Mouse (Mus musculus): Measurements from ENCODE around the gene Eps8. TPM values are rescaled to one million over a fixed set of nuclear protein-coding genes. Genes with fewer than 3 reads are reported as not detected.

The Eps8 gene
- polyA plus RNA-seq, 1 experiment from 2014 or later: 45.1 TPM

DNA sequence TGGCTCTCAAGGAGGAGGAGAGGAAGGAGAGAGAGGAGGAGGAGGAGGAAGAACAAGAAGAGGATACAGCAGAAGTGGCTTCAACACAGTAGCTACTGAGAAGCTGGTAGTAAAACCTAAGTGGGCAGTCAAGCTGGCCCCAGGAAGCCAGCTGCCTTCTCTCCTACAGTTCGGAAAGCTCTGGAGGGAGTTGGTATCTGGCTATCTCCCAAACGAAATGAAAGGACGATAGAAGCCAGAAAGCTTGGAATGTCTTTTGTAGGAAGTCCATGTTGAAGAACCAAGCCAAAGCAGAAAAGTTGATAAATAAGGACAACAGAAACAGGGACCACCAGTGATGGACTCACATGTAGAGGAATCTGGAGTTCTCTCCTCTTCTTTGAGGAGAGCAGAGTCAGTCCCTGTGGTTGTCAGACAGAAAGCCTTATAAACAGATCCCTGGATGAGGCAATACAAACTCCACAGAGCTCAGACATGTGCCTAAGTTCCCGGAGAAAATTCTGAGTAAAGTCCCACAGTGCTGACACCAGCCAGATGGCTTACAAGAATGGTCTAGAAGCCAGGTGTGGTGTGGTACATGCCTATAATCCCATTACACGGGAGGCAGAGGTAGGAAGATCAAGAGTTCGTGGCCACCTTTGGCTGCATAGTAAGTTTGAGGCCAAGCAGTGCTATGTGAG is 73.2 kb downstream of the Eps8 start:
- TF ChIP-seq CTCF (IDR thresholded peaks at IDR 0.05; ENCODE audit: low read depth): no peak
- H3K4me2 ChIP-seq (ENCODE audit: low read length): no peak overlapping the region
- H3K4me3 ChIP-seq (replicated peaks; ENCODE audit: low read depth, low read length): no peak overlapping the region
- no peaks in the 10 kb centered on the region for H3K27me3 ChIP-seq (ENCODE audit: insufficient read depth, low read length)
- 76% methylated on average over 6 of the region's 6 CpGs for WGBS
- DNase-seq (ENCODE audit: low spot score): no peak
- no peaks in the 10 kb centered on the region for H3K4me1 ChIP-seq (replicated peaks; ENCODE audit: insufficient read depth, low read length)
- no peaks in the 10 kb centered on the region for H3K9me3 ChIP-seq (replicated peaks; ENCODE audit: low read length)
- no peak overlapping the region for H3K27ac ChIP-seq
- H3K9ac ChIP-seq (ENCODE audit: low read depth, low read length): no peak overlapping the region
- no peak for ATAC-seq (replicated peaks; ENCODE audit: low FRiP score, low read depth)
- H3K36me3 ChIP-seq (ENCODE audit: insufficient read depth, low read length): no peaks in the 10 kb centered on the region

DNA sequence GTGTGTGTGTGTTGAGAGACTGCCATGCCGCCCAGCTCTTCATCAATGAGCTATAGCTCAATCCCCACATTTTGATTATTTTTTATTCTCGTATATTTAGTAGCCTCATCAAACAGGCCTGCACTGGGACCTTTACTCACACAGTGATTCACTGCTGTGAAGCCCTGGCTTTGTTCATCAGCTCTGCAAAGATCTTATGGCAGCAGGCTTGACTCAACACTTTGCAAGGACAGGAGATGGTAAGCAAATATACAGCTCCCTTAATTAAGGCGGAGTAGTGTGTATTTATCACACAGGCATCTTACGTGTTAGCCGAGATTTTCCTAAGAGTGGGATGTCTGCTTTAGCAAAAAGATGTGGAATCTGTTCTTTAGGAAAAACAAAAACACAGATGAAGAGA is 74.2 kb downstream of the Eps8 start:
- H3K4me3 ChIP-seq (replicated peaks; ENCODE audit: low read depth, low read length): no peak overlapping the region
- WGBS: 85% methylated on average over 5 of the region's 5 CpGs
- no peak overlapping the region for H3K27ac ChIP-seq
- H3K27me3 ChIP-seq (ENCODE audit: insufficient read depth, low read length): no peaks in the 10 kb centered on the region
- no peak overlapping the region for H3K4me2 ChIP-seq (ENCODE audit: low read length)
- no peak overlapping the region for H3K9ac ChIP-seq (ENCODE audit: low read depth, low read length)
- ATAC-seq (replicated peaks; ENCODE audit: low FRiP score, low read depth): no peak
- no peaks in the 10 kb centered on the region for H3K36me3 ChIP-seq (ENCODE audit: insufficient read depth, low read length)
- no peak for DNase-seq (ENCODE audit: low spot score)
- no peaks in the 10 kb centered on the region for H3K4me1 ChIP-seq (replicated peaks; ENCODE audit: insufficient read depth, low read length)
- H3K9me3 ChIP-seq (replicated peaks; ENCODE audit: low read length): no peaks in the 10 kb centered on the region
- TF ChIP-seq CTCF (IDR thresholded peaks at IDR 0.05; ENCODE audit: low read depth): no peak

DNA sequence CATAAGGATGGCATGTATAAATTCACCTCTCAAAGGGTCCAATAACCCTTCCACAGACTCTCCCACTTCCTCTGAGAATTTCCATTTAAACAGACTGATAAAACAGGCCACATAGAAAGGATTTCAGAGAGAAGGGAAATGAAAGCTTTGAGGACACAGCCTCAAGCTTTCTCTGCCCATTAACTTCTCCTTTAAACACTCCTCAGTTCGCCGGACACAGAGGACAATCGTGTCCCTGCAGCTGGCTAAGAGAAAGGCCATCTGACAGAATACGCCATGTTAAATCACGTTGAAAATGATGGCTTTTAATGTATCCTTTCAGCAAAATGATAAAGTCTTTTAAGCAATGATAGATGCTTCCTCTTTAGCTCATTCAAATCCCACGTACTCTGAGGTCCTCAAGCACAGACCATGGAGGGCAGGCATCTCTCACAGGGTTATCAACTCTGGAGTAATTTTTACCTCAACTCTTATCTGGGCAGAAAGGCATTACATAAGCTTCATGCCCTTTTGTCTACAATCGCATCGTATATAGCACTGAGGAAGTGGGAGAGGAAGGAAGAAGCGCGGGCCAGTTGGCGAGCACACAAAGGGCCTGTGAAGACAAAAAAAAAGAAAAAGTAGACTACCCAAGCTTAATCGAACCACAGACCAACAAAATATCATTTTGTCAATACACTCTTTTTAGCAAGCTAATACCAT is 77.9 kb downstream of the Eps8 start:
- Histone ChIP-seq H3K36me3 (ENCODE audit: insufficient read depth, low read length) (no peaks in the 10 kb centered on the region), H3K27ac (no peak overlapping the region), H3K4me1 (replicated peaks; ENCODE audit: insufficient read depth, low read length) (no peaks in the 10 kb centered on the region), H3K4me2 (ENCODE audit: low read length) (no peak overlapping the region), H3K9ac (ENCODE audit: low read depth, low read length) (no peak overlapping the region), H3K9me3 (replicated peaks; ENCODE audit: low read length) (no peaks in the 10 kb centered on the region), H3K27me3 (ENCODE audit: insufficient read depth, low read length) (no peaks in the 10 kb centered on the region), H3K4me3 (replicated peaks; ENCODE audit: low read depth, low read length) (no peak overlapping the region)
- ATAC-seq (replicated peaks; ENCODE audit: low FRiP score, low read depth) (no peak), DNase-seq (ENCODE audit: low spot score) (no peak)
- 70% methylated on average over 12 of the region's 12 CpGs for WGBS
- no peak for TF ChIP-seq CTCF (IDR thresholded peaks at IDR 0.05; ENCODE audit: low read depth)

DNA sequence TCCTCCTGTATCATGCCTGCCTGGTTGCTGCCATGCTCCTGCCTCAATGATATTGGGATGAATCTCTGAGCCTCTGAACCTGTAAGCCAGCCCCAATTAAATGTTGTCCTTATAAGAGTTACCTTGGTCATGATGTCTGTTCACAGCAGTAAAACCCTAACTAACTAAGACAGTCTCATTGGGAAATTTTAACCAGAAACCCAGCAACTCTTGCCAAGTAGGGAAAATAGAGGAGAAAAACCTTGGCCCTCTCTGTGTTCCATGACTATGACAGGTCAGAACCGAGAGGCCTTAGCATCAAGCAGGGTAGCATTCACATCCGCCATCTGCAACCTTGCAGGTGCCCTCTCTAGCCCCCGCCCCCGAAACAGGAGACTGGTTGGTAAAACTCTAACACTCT is 78.6 kb downstream of the Eps8 start:
- TF ChIP-seq CTCF (IDR thresholded peaks at IDR 0.05; ENCODE audit: low read depth): no peak
- Histone ChIP-seq H3K4me1 (replicated peaks; ENCODE audit: insufficient read depth, low read length) (peaks cover 4% of the 10 kb centered on the region; the same call in 1 of the 2 replicates), H3K27ac (no peak overlapping the region), H3K9me3 (replicated peaks; ENCODE audit: low read length) (no peaks in the 10 kb centered on the region), H3K4me2 (ENCODE audit: low read length) (no peak overlapping the region), H3K4me3 (replicated peaks; ENCODE audit: low read depth, low read length) (no peak overlapping the region), H3K36me3 (ENCODE audit: insufficient read depth, low read length) (no peaks in the 10 kb centered on the region), H3K9ac (ENCODE audit: low read depth, low read length) (no peak overlapping the region), H3K27me3 (ENCODE audit: insufficient read depth, low read length) (no peaks in the 10 kb centered on the region)
- no peak for ATAC-seq (replicated peaks; ENCODE audit: low FRiP score, low read depth)
- no peak for DNase-seq (ENCODE audit: low spot score)
- 89% methylated on average over 4 of the region's 4 CpGs for WGBS

DNA sequence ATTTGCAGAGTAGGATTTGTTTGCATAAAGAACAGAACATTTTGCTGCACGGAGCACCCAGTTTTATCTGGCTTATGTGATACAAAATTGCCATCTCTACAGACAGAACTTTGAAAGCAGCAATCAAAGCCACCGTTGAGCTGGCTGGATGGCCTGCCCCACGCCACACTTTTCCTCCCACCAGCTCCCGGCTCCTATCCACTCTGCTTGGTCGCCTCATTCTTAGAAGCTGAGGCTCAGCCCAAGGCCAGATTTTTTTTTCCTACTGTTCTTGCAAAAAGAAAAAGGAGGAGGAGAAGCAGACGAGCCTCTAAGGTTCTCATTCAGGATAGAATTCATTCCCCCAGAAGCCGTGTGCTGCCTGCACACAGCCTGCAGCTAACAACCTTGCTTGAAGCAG is 80.8 kb downstream of the Eps8 start:
- H3K4me2 ChIP-seq (ENCODE audit: low read length): no peak overlapping the region
- H3K36me3 ChIP-seq (ENCODE audit: insufficient read depth, low read length): no peaks in the 10 kb centered on the region
- H3K4me1 ChIP-seq (replicated peaks; ENCODE audit: insufficient read depth, low read length): peaks cover 4% of the 10 kb centered on the region; the same call in 1 of the 2 replicates
- no peak overlapping the region for H3K4me3 ChIP-seq (replicated peaks; ENCODE audit: low read depth, low read length)
- no peaks in the 10 kb centered on the region for H3K9me3 ChIP-seq (replicated peaks; ENCODE audit: low read length)
- DNase-seq (ENCODE audit: low spot score) (no peak), ATAC-seq (replicated peaks; ENCODE audit: low FRiP score, low read depth) (no peak)
- no peak overlapping the region for H3K9ac ChIP-seq (ENCODE audit: low read depth, low read length)
- no peak for TF ChIP-seq CTCF (IDR thresholded peaks at IDR 0.05; ENCODE audit: low read depth)
- no peaks in the 10 kb centered on the region for H3K27me3 ChIP-seq (ENCODE audit: insufficient read depth, low read length)
- no peak overlapping the region for H3K27ac ChIP-seq
- WGBS: 67% methylated on average over 7 of the region's 7 CpGs

DNA sequence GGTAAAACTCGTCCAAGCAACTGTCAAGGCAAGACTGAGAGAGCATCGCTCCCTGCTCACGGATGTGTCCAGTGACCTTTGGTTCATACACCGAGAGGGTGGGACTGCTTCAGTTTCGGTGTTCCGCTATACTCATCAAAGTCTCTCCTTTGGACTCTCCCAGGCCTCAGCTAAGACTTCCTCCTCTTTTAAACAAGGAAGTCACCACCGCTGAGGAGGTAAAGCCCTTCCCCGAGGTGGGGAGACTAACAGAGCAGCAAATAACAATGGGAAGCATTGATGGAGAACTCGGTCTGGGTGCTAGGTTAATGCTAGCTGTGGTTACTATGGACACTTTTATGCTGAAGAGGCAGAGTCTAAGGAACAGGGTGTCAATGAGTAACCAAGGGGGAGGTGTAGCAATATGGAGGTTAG is 84.0 kb downstream of the Eps8 start:
- WGBS: 47% methylated on average over 9 of the region's 9 CpGs
- DNase-seq (ENCODE audit: low spot score) (peak; percentile 58), ATAC-seq (replicated peaks; ENCODE audit: low FRiP score, low read depth) (peak; percentile 91)
- Histone ChIP-seq H3K9ac (ENCODE audit: low read depth, low read length) (0 out of 2 replicates have a peak overlapping the region, but pooled peaks have one; percentile 5), H3K4me1 (replicated peaks; ENCODE audit: insufficient read depth, low read length) (peaks cover 4% of the 10 kb centered on the region; the same call in 1 of the 2 replicates), H3K27me3 (ENCODE audit: insufficient read depth, low read length) (no peaks in the 10 kb centered on the region), H3K9me3 (replicated peaks; ENCODE audit: low read length) (no peaks in the 10 kb centered on the region), H3K27ac (peak overlapping the region; percentile 81), H3K36me3 (ENCODE audit: insufficient read depth, low read length) (no peaks in the 10 kb centered on the region), H3K4me3 (replicated peaks; ENCODE audit: low read depth, low read length) (no peak overlapping the region; the same call in 1 of the 2 replicates), H3K4me2 (ENCODE audit: low read length) (peak overlapping the region; percentile 43)
- TF ChIP-seq CTCF (IDR thresholded peaks at IDR 0.05; ENCODE audit: low read depth): no peak
